Mouse (Mus musculus) stomach, embryonic 15.5 days (tissue): ENCODE measurements around the gene Axin1. TPM values are rescaled to one million over a fixed set of nuclear protein-coding genes. Genes with fewer than 3 reads are reported as not detected.

Experiments used
- ATAC-seq: fragments of 200-750 bp; cut with Nextera tagmentation; 2 replicates; pipeline ENCODE4 v1.8.0; 2017; ENCODE audit warnings: low read depth, moderate number of reproducible peaks, moderate TSS enrichment; ENCODE audit not compliant: insufficient read depth, low FRiP score
- H3K27ac ChIP-seq: fragments of 300-500 bp; sonication (generic); 2 replicates; pipeline ENCODE4 v1.5.1; 2015; ENCODE audit warnings: mild to moderate bottlenecking, inconsistent platforms
- H3K27me3 ChIP-seq: fragments of 300-500 bp; sonication (generic); replicated peaks from 2 replicates; pipeline ENCODE4 v1.6.1; 2015; ENCODE audit warnings: inconsistent platforms
- H3K36me3 ChIP-seq: fragments of 300-500 bp; sonication (generic); 2 replicates; pipeline ENCODE4 v1.6.1; 2015; ENCODE audit warnings: inconsistent platforms
- H3K4me1 ChIP-seq: fragments of 300-500 bp; sonication (generic); 2 replicates; pipeline ENCODE4 v1.6.1; 2015; ENCODE audit warnings: inconsistent platforms
- H3K4me2 ChIP-seq: fragments of 300-500 bp; sonication (generic); 2 replicates; pipeline ENCODE4 v1.6.1; 2015; ENCODE audit warnings: mild to moderate bottlenecking, inconsistent platforms
- H3K4me3 ChIP-seq: fragments of 300-500 bp; sonication (generic); replicated peaks from 2 replicates; pipeline ENCODE4 v1.5.1; 2015; ENCODE audit warnings: inconsistent platforms
- H3K9ac ChIP-seq: fragments of 300-500 bp; sonication (generic); 2 replicates; pipeline ENCODE4 v1.6.1; 2015; ENCODE audit warnings: inconsistent platforms
- H3K9me3 ChIP-seq: fragments of 300-500 bp; sonication (generic); 2 replicates; pipeline ENCODE4 v1.6.1; 2016; ENCODE audit warnings: inconsistent platforms
- WGBS: fragments of 180-500 bp; shearing (Covaris S2); methylation state at CpG from one replicate; pipeline ENCODE4 v1.1.7; 2015; 5-methylcytosine and 5-hydroxymethylcytosine counted together
- polyA plus RNA-seq: library from polyadenylated mRNA; unstranded; fragments of >200 nt; fragmentation: Nextera tagmentation; extraction: Ambion mirVana; gene quantifications from 2 replicates; pipeline ENCODE4 v1.2.1, GENCODE M21; 2015

Axin1 gene
- polyA plus RNA-seq, 1 experiment from 2014 or later, result 18.3 TPM

DNA sequence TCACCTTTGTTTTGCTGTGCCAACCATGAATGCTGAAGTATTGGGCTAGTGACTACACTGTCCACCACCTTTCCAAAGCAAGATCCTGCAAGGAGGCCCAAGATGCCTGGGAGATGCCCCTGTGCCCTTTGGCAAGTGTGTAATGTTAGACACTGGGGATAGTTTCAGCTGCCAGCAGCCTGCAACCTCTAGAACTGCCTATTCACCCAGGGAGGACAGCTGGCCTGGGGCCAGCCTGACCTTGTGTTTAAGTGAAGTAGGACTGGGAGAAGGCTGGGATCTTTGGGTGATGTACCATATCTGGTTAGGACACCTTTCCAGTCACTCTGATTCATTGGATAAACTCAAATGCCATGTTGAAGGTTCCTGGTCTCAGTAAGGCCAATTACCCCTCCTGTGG is 63.5 kb downstream of the Axin1 start:
- no peak overlapping the region for H3K9ac ChIP-seq
- ATAC-seq, result no peak
- peaks cover 54% of the 10 kb centered on the region for H3K27me3 ChIP-seq
- no peak overlapping the region for H3K27ac ChIP-seq
- no peaks in the 10 kb centered on the region for H3K9me3 ChIP-seq
- H3K4me1 ChIP-seq, result peaks cover 21% of the 10 kb centered on the region
- peak overlapping the region; percentile 98 for H3K4me2 ChIP-seq
- H3K36me3 ChIP-seq, result 0 out of 2 replicates have a peak, but pooled peaks cover 8% of the 10 kb centered on the region
- 0 out of 2 replicates have a peak overlapping the region, but pooled peaks have one; percentile 58 for H3K4me3 ChIP-seq

DNA sequence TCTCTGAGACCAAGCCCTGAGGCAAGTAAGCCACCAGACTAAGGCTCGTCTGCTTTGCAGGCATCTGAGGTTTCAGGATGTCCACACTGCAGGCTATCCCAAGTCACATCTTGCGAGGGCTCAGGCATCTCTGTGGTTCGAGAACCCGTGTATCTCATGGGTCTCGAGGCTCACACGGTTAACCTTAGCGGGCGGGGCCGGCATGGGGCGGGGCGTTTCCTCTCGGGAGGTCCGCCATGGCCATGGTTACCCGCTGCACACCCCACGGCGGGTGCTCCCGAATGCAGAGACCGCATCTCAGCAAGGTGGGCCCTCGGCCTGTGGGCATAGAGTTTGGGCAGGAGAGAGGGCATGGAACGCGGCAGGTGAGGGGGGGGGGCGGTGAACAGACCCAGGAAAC is 64.2 kb downstream of the Axin1 start, which contains the start of gene Rgs11:
Gene Rgs11 (plus strand): TSS at position 215 of the 400 bp plus-strand sequence.
- Histone ChIP-seq H3K36me3 (0 out of 2 replicates have a peak, but pooled peaks cover 2% of the 10 kb centered on the region), H3K9ac (peak within 1 kb of the TSS; percentile 10; the same call in 1 of the 2 replicates), H3K4me1 (peaks cover 21% of the 10 kb centered on the region), H3K27me3 (peaks cover 54% of the 10 kb centered on the region), H3K4me3 (peak within 1 kb of the TSS; percentile 58), H3K4me2 (peak within 1 kb of the TSS; percentile 98), H3K27ac (no peak within 1 kb of the TSS), H3K9me3 (no peaks in the 10 kb centered on the region)
- no peak for ATAC-seq
- WGBS, result 2% methylated on average over 22 of the region's 22 CpGs

DNA sequence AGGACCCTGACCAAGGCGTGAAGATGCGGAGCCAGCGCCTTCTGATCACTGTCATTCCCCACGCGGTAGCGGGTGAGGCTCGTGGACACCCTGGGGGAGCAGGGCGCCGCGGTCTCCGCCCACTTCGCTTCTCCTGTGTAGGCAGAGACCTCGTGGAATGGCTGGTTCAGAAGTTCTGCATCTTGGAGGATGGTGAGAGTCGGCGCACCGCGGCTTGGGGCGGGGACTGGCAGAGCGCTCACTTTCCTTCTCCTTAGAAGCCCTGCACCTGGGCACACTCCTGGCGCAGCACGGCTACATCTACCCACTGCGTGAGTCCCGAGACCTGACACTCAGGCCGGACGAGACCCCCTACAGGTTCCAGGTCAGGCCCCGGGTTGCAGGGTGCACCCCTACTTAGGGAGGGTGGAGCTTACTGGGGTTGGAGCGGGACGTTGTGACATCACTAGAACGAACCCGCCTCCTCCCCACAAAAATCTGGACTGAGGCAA is 64.9 kb downstream of the Axin1 start:
- peak overlapping the region; percentile 10; the same call in 1 of the 2 replicates for H3K9ac ChIP-seq
- peaks cover 54% of the 10 kb centered on the region for H3K27me3 ChIP-seq
- H3K4me2 ChIP-seq, result peak overlapping the region; percentile 96
- H3K9me3 ChIP-seq, result no peaks in the 10 kb centered on the region
- H3K36me3 ChIP-seq, result no peaks in the 10 kb centered on the region
- no peak for ATAC-seq
- peak overlapping the region; percentile 53 for H3K4me3 ChIP-seq
- no peak overlapping the region for H3K27ac ChIP-seq
- 1% methylated on average over 30 of the region's 30 CpGs for WGBS
- H3K4me1 ChIP-seq, result peaks cover 21% of the 10 kb centered on the region

DNA sequence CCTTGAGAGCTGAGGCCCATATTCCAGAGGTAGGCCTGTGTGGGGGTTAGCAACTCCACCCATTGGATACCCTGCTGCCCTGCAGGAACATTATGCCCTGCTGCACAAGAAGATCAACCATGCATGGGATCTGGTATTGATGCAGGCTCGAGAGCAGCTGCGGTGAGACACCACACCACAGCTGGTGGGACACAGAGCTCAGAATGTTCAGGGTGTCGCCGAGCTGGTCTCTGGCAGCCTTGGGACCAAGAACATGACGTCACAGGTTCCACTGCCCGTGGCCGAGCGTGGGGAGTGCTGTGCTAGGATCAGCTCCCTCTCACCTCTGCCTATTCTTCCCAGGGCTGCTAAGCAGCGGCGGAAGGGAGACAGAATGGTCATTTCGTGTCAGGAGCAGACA is 66.3 kb downstream of the Axin1 start:
- H3K36me3 ChIP-seq, result no peaks in the 10 kb centered on the region
- no peak overlapping the region for H3K9ac ChIP-seq
- H3K9me3 ChIP-seq, result no peaks in the 10 kb centered on the region
- ATAC-seq, result no peak
- H3K27ac ChIP-seq, result no peak overlapping the region
- 35% methylated on average over 11 of the region's 11 CpGs for WGBS
- peaks cover 21% of the 10 kb centered on the region for H3K4me1 ChIP-seq
- H3K4me3 ChIP-seq, result no peak overlapping the region
- H3K27me3 ChIP-seq, result peaks cover 53% of the 10 kb centered on the region
- no peak overlapping the region for H3K4me2 ChIP-seq

DNA sequence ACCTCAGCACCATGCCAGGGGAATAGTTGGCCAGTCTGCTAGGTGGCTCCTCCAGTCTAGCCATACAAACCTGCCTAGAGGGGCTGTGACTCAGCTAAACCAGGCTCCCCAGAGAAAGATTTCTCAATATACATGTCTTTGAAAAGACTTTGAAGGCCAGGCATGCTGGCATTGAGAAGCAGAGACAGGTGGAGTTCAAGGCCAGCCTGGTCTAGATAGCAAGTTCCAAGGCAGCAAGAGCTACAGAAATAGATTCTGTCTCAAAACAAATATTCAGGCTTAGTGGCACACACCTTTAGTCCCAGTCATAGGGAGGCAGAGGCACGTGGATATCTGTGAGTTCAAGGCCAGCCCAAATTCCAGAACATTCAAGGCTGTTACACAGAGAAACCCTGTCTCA is 67.9 kb downstream of the Axin1 start:
- Histone ChIP-seq H3K36me3 (no peaks in the 10 kb centered on the region), H3K4me2 (no peak overlapping the region), H3K9me3 (no peaks in the 10 kb centered on the region), H3K27ac (no peak overlapping the region), H3K4me1 (peaks cover 14% of the 10 kb centered on the region), H3K4me3 (no peak overlapping the region), H3K9ac (no peak overlapping the region), H3K27me3 (peaks cover 36% of the 10 kb centered on the region)
- ATAC-seq, result no peak
- WGBS, result 32% methylated on average over 1 of the region's 1 CpGs

DNA sequence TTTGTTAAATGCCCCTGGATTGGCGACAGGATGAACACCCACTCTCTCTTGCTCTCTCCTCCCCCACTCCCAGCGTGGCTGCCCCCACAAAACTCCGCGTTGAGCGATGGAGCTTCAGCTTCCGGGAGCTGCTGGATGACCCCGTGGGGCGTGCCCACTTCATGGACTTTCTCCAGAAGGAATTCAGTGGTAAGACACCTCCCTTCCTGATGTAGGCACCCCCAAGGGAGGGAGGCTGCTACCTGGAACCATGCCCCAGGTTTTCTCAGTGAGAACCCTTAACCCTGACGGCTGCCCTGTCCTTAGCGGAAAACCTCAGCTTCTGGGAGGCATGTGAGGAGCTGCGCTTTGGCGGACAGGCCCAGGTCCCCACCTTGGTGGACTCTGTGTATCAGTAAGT is 69.2 kb downstream of the Axin1 start, which contains the start of gene Arhgdig:
Gene Arhgdig (minus strand): TSS at position 101 of the 400 bp plus-strand sequence.
- Histone ChIP-seq H3K9ac (no peak within 1 kb of the TSS), H3K4me3 (no peak within 1 kb of the TSS), H3K27ac (no peak within 1 kb of the TSS), H3K36me3 (no peaks in the 10 kb centered on the region), H3K4me1 (peaks cover 10% of the 10 kb centered on the region), H3K9me3 (no peaks in the 10 kb centered on the region), H3K4me2 (no peak within 1 kb of the TSS), H3K27me3 (peaks cover 23% of the 10 kb centered on the region)
- ATAC-seq, result no peak
- WGBS, result 83% methylated on average over 12 of the region's 12 CpGs

DNA sequence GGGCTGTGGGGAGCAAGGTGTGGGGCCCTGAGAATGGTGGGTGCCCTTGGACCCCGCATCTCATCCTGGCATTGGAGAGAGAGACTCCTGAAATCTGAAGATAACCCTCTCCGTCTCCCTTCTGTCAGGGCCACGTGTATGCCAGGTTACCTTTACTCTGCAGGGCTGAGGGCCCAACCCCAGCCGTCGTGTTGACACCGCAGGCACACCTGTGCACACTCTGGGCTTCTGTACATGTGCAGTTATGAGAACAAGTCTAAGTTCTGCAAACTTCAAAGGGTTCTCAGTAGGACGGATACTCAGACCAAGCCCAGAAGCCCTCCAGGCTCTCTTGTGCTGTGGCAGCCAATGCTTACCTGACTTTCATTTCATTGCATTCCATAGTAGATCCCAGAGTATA is 73.8 kb downstream of the Axin1 start:
- no peaks in the 10 kb centered on the region for H3K4me1 ChIP-seq
- no peaks in the 10 kb centered on the region for H3K27me3 ChIP-seq
- no peak overlapping the region for H3K4me2 ChIP-seq
- 73% methylated on average over 7 of the region's 7 CpGs for WGBS
- ATAC-seq, result peak; percentile 56; the same call in 1 of the 2 replicates
- no peaks in the 10 kb centered on the region for H3K9me3 ChIP-seq
- H3K27ac ChIP-seq, result 0 out of 2 replicates have a peak overlapping the region, but pooled peaks have one; percentile 12
- H3K4me3 ChIP-seq, result no peak overlapping the region
- H3K36me3 ChIP-seq, result peaks cover 4% of the 10 kb centered on the region; the same call in 1 of the 2 replicates
- no peak overlapping the region for H3K9ac ChIP-seq

DNA sequence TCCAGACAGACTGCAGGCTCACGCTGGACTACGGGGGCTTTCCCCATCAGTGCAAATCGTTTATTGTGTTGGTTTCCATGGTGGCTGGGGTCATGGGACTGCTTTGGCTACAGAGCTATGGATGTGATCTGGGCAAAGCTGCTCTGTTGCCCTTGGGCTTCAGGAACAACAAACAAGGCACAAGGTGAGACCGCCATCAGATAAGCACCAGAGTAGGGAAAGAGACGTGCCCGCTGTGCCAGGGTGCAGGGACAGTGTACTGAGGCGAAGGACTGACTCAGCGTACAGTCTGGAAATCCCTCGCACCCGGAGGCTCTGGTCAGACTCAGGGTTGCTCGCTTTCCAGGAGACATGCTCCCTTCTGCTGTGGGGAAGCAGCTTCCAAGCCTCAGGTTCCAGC is 74.2 kb downstream of the Axin1 start:
- no peaks in the 10 kb centered on the region for H3K27me3 ChIP-seq
- H3K4me1 ChIP-seq, result no peaks in the 10 kb centered on the region
- H3K9ac ChIP-seq, result no peak overlapping the region
- no peak overlapping the region for H3K4me3 ChIP-seq
- peak overlapping the region; percentile 65; the same call in 1 of the 2 replicates for H3K27ac ChIP-seq
- no peak overlapping the region for H3K4me2 ChIP-seq
- 80% methylated on average over 11 of the region's 11 CpGs for WGBS
- H3K9me3 ChIP-seq, result no peaks in the 10 kb centered on the region
- peaks cover 4% of the 10 kb centered on the region; the same call in 1 of the 2 replicates for H3K36me3 ChIP-seq
- ATAC-seq, result peak; percentile 82

DNA sequence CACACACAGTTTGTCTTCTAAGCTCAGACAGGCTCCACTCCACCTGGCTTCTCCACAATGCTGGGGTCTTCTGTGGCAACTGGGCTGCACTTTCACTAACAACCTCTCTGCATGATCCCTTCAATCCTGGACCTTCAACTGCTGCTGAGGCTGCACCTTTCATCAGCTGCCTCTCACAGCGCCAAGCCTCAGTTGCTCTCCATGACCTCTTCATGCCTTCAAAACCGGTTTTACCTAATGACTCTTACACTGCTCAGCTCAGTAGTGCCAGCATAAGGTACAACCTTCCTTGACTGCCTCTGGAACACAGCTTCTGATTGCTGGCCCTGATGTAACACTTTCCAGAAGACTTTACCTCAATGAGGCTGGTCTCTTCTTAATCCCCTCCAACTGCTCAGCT is 83.0 kb downstream of the Axin1 start:
- ATAC-seq, result no peak
- H3K27me3 ChIP-seq, result no peaks in the 10 kb centered on the region
- H3K4me2 ChIP-seq, result no peak overlapping the region
- H3K4me1 ChIP-seq, result no peaks in the 10 kb centered on the region
- no peak overlapping the region for H3K9ac ChIP-seq
- H3K27ac ChIP-seq, result no peak overlapping the region
- peaks cover 8% of the 10 kb centered on the region; the same call in 1 of the 2 replicates for H3K36me3 ChIP-seq
- H3K9me3 ChIP-seq, result no peaks in the 10 kb centered on the region
- WGBS, result 65% methylated on average over 2 of the region's 2 CpGs
- no peak overlapping the region for H3K4me3 ChIP-seq

DNA sequence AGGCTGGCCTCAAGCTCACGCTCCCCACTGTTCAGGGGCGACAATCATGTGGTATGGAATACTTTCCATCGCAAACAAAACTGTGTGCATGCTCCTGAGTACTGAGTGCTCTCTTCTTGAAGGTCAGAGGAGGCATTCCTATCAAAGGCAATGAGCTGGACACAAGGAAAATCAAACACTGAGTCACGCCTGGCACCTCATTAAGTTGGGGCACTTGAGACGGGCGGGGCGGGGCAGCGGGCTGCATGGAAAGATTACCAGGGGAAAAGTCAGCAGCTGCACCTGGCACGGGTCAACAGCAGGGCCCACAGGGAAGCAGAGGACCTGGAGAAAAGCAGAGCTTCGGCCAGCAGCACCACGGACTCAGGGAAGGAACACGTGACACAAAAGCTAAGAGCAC is 86.7 kb downstream of the Axin1 start:
- Histone ChIP-seq H3K9me3 (no peaks in the 10 kb centered on the region), H3K9ac (no peak overlapping the region), H3K36me3 (0 out of 2 replicates have a peak, but pooled peaks cover 3% of the 10 kb centered on the region), H3K4me3 (no peak overlapping the region), H3K4me1 (no peaks in the 10 kb centered on the region), H3K27ac (peak overlapping the region; percentile 71), H3K27me3 (no peaks in the 10 kb centered on the region), H3K4me2 (no peak overlapping the region)
- peak; percentile 86 for ATAC-seq
- 65% methylated on average over 12 of the region's 12 CpGs for WGBS

DNA sequence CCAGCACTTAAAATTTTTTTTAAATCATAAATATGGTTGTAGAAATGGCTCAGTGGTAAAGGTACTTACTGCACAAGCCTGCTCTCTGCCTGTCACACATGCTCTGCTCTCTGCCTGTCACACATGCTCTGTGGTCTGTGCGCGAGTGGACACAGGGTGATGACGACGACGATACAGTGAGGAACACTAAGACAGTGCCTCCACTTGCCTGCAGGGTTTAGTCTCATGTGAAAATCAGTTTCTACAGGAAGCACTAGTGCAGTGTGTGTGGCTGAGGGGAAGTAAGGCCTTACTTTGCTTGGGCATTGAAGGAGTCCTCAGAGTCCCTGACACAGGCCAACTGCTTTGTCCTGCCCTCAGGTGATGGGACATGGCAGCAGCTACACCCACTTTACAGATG is 91.3 kb downstream of the Axin1 start:
- no peak overlapping the region for H3K9ac ChIP-seq
- no peaks in the 10 kb centered on the region for H3K36me3 ChIP-seq
- no peaks in the 10 kb centered on the region for H3K9me3 ChIP-seq
- H3K27ac ChIP-seq, result no peak overlapping the region
- no peak for ATAC-seq
- no peaks in the 10 kb centered on the region for H3K4me1 ChIP-seq
- 90% methylated on average over 5 of the region's 5 CpGs for WGBS
- no peak overlapping the region for H3K4me3 ChIP-seq
- H3K27me3 ChIP-seq, result no peaks in the 10 kb centered on the region
- no peak overlapping the region for H3K4me2 ChIP-seq

DNA sequence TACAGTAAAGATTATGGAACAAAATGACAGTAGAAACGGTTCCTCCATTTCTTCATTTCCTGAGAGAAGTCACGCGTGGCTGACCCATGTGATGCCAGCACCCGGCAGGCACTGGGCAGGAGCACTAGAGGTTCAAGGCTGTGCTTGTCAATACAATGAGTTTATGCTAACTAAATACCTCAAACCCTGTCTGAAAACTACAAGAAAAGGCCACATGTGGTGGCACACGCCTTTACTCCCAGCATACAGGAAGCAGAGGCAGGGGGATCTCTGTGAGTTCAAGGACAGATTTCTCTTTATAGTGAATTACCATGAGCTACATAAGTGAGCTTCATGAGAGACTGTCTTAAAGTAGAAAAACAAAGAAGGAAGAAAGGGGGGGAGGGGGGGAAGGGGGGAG is 92.7 kb downstream of the Axin1 start:
- H3K27ac ChIP-seq, result no peak overlapping the region
- H3K27me3 ChIP-seq, result no peaks in the 10 kb centered on the region
- no peak overlapping the region for H3K9ac ChIP-seq
- H3K4me2 ChIP-seq, result no peak overlapping the region
- ATAC-seq, result no peak
- H3K4me1 ChIP-seq, result no peaks in the 10 kb centered on the region
- H3K36me3 ChIP-seq, result no peaks in the 10 kb centered on the region
- no peaks in the 10 kb centered on the region for H3K9me3 ChIP-seq
- no peak overlapping the region for H3K4me3 ChIP-seq
- WGBS, result 84% methylated on average over 5 of the region's 5 CpGs
